Mouse (Mus musculus) cerebellum, postnatal 14 days (tissue): ENCODE data around the gene Pnpla2.

Experiments
- DNase-seq, 2 experiments: peaks; one replicate each; pipeline ENCODE4 v3.0.0; 2021; ENCODE audit warnings: mixed read lengths in 2 of 2

Gene Pnpla2

DNA sequence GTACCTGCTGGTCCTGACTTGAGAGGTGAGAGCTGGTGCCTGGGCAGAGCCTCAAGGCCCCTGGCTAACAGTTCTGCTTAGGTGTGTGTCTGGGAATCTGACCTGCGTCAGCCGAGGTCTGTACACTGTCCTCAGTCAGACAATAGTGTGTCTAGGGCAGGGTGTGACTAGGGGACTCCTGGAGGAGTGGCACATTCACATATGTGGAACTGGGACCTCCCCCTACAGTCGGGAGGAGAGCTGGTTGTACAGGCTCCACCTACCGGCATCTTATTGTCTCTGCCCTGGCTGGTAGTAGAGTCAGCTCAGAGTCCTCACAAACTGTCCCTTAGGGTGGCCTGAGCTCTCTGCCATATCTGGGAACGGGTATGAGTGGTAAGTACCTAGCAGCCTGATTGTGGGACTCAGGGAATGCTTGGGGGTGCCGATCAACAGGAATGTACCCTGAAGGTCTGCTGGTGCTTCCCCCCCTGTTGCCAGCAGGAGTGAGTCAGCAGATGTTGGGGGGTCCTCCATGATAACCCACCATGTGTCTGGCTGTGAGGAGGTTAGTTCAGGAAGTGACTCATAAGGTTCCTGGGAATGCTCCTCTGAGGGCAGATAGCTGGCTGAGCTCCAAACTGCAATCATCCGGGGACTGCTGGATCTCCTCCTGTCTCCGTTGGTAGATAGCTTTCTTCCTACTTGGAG is 13.7 kb downstream of the Pnpla2 start:
- peak; percentile 51 to 60 for DNase-seq

DNA sequence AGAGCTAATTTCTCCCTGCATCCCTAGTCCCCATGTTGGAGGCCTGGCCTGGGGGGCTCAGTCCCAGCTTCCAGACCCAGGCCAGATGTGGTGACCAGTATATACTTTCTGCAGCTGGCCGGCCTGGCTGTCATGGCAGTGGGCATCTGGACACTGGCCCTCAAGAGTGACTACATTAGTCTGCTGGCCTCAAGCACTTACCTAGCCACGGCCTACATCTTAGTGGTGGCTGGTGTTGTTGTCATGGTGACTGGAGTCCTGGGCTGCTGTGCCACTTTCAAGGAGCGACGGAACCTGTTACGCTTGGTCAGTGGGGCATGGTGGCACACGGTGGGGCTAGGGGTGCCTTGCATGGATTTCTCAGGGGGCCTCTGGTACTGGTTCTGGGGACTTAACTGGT is 14.4 kb downstream of the Pnpla2 start:
- DNase-seq = no peak

DNA sequence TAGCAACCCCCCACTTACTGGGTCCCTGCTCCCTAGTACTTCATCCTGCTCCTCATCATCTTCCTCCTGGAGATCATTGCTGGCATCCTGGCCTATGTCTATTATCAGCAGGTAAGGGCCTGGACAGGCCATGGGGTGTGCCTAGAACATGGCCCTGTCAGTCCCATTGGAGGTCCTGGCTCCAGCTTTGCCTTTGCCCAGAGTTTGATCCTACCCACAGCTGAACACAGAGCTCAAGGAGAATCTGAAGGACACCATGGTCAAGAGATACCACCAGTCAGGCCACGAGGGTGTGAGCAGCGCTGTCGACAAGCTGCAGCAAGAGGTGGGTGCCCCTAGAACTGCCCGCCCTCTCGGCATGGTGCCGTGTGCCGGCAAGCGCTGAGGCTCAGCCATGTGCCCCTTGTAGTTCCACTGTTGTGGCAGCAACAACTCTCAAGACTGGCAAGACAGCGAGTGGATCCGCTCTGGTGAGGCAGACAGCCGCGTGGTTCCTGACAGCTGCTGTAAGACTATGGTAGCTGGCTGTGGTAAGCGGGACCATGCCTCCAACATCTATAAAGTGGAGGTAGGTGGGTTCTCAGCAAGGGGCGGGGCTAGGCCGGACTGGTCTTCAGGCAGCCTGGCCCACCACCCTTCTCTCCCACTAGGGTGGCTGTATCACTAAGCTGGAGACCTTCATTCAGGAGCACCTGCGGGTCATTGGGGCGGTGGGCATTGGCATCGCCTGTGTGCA is 15.1 kb downstream of the Pnpla2 start:
- DNase-seq = peak in 1 of 2 experiments; percentile 12

DNA sequence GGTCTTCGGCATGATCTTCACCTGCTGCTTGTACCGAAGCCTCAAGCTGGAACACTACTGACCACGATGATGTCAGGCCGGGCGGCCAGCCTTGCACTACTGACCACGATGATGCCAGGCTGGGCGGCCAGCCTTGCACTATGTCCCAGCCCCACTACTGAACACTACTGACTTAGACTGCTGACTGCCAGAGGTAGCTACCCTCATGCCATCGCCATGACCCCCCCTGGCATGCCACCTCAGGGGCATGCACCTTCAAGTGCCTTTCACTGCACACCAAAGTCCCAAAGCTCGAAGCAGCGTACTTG is 15.6 kb downstream of the Pnpla2 start:
- no peak for DNase-seq

DNA sequence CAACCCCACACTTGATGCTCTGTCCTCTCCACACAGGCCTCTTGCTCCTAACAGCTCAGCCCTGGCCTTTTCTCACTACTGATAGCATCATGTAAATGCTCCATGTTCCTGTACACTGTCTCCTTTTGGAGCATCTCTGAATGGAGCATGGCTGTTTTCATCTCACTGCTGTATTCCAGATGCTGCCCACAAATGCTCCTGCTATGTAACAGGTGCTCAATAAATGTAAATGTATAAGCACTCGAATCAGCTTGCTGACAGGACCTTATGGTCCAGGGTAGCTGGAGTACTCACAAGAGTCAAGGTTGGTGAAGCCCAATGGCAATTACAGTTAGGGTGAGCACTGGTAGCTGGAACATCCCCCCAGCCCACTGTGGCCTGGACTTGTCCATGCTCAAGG is 16.2 kb downstream of the Pnpla2 start:
- DNase-seq = no peak

DNA sequence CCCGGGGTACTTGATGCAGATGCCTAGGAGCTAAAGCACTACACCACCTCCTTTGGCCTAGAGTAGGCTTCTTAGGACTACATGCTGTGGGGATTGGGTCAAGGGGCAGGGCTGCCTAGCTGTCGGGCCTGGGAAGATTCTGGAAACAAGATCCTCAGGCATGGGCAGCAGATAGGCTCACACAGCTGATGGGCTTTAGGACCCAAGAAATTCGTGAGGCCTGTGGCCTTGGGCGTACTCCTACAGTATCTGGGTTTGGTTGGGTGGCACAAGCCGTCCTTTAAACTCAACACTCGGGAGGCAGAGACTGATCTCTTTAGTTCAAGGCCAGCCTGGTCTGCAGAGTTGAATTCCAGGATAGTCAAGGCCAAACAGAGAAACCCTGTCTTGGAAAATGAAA is 17.2 kb downstream of the Pnpla2 start:
- DNase-seq = no peak

DNA sequence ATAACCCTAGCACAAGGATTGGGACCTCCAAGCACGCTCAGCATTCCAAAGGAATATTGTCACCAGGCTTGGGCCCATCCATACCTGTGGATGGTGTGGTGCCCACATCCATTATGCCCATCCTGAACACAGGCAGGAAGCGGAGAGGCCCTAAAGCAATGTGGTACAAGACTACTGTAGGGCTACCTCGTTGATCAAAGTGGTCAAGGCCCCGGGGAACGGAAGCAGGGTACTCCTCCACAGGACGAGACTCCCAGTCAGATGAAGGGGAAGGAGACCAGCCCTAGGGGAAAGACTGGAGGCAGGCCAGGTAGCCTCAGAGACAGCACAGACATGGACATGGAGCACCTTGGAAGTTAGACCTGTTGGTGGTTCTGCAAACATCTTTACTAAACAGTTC is 17.8 kb downstream of the Pnpla2 start:
- DNase-seq = no peak

DNA sequence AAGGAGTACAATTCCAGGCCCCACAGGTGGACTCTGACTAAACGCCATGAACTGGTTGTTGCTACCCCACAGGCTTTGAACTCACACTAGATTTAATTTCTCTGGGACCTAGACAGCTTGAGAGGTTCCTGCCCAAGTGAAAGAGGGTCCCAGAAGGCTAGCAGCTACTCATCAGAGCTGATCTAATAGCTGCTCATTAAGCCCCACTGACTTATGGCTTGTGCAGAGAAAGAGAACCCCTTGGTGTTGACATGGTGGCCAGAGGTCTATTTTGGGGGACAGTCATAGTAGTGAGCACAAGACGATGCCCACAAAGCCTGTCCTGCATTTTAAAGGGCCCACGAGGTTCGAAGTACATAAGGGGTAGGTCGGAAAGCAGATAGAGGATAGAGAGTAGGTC is 19.2 kb downstream of the Pnpla2 start:
- no peak for DNase-seq

DNA sequence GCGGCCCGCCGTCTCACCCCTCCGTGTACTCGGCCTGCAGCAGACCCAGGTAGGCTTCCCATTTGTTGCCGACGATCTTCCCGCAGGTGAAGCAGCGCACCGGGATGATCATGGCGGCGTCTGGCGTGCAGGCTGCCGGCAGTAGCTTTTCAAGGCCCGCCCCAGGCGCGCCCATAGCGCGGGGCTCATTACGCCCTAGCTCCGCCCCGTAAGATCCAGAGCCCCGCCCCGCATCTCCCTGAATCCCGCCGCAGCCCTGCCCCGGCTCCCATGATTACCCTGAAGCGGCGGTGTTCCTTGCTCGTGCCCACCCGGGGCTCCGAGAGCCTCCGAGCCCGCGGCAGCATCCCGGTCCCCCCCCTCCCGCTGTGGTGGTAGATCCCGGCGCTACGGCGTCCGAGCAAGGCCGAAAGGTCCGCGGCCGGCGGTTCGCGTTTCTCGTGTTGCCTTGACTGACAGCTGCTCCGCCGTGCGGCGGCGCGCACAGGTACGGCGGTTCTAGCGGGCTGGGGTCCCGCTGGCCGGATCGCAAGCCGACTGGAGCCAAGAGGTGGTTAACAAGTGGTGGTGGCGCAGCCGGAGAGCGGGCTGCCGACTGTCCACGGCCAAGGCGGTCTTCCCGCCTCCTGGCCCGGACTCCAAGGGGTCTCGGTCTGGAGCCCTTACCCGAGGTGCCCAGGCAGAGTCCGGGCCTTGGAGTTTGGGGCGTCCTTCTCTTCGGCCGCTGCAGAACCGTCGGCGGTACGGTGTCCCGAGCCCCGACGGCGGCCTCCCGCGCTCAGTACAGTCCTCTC is 20.2 kb downstream of the Pnpla2 start, which contains the start of the genes Polr2l and Tspan4:
Gene Polr2l, minus strand, starts transcription at position 122 of the 794 bp plus-strand sequence.
Gene Tspan4, plus strand, starts transcription at position 230 of the 794 bp plus-strand sequence.
- DNase-seq = peak; percentile 91 to 92

DNA sequence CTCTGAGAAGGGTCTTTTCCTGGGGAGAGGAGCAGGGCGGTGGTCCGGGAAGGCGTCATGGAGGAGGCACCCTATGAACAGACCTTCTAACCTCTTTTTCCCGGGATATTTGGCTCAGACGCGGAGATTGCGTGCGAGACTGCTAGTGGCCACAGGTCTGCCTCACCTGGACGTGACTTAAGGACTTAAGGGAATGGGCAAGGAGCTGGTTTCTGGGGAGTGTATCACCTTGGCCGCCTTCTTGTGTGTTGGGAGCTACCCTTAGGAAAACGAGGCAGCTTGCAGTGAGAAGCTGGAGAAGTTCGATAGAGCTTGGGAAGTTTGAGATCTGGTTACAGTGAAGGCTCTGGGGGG is 20.8 kb downstream of the Pnpla2 start:
- DNase-seq = no peak

DNA sequence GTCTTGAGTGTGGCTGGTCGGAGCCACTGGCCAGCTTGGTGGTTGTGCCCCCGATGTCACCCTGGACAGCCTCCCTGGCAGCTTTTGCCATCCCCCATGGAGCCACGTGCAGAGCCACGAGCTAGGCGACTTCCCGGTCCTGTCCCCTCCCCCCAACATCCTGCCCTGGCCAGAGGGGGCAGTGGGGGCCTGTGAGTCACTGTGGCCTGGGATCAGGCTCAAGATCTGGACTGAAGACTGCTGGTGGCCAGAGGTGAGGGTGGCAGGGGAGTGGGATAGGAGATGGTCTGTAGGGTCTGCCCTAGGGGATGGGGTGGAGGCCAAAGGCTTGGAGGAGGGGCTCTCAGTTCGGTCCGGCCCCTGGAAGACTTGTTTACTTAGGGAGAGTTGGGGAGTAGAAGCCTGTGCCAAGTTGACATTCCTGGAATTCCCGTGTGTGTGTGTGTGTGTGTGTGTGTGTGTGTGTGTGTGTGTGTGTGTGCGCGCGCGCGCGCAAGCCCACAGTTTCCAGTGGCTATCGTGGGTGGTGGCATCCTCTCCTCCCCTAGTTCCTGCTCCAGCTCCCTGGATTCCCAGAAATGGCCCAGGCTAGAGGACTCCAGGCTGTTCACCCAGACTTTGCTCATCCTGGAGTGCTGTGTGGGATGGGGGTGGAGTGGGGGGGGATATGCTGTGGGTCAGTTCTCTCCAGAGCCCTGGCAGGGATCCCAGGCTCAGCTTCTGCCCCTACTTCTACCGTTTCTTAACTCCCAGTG is 21.4 kb downstream of the Pnpla2 start:
- DNase-seq = peak in 1 of 2 experiments; percentile 65

DNA sequence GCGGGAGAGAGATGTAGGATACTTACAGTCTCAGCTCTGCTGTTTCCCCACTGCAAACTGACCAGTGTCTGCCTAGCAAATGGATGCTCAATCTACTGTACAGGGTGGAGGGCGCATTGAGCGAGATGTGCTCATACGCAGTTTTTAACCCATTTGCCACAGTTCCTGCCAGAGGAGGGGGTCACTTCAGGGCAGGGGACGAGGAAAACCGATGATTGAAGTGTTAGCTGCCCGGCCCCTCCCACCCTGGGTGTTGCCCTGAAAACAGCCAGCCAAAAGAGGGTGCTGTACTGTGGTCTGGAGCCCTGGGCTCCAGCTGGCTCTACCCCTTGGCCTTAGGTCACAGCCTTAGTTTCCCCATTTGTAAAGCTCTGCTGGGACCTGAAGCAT is 22.0 kb downstream of the Pnpla2 start:
- DNase-seq = no peak

DNA sequence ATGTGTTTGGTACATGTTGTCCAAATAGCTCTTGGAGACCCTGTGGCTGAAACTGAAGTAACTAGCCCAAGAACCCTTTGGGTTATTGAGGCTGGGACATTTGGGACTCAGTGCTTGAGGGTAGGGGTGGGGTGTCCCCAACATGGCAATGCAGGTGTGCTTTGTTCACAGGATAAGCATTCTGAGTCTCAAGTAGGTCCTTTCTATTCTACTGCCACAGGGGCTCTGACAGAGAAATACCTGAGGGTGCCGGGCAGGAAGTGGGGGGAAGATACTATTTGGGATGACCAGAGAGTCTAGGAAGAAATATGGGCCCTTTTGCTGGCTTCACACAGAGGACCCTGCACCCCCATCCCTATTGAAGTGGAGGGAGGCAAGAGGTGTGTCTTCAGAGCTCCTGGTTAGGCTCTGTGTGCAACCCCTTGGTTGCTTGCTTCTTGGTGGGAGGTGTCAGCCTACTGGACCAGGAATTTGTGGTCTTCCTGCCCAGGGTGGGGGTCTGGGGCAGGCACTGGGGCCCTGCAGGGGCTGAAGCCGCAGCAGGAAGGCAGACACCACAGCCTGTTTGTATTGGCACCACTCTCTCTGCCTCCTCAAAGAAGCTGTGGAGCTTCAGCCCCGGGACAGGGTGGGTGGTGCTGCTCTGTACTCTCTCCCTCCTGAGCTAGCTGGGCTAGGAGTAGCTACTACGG is 22.7 kb downstream of the Pnpla2 start:
- no peak for DNase-seq

DNA sequence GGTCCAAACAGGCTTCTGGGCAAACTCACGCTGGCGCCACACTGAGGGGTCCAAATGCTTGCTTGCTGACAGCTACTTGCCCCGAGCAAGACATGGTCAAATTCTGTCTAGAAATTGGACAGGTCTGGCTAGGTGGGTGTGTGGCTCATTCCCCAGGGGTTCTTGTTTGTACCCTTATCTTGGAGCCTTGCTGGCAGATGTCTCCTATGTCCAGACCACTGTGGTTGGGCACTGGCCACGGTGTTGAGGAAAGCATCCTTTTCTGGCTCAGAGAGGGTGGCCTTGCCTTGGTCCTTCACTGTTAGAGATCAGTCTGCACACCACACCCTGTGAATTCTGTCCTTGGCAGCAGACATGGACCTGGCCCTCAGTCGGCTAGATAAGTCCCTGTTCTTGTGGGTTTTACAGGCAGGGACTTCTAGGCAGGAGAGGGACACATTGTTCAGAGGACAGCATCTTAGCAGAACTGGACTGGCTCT is 23.3 kb downstream of the Pnpla2 start:
- no peak for DNase-seq

DNA sequence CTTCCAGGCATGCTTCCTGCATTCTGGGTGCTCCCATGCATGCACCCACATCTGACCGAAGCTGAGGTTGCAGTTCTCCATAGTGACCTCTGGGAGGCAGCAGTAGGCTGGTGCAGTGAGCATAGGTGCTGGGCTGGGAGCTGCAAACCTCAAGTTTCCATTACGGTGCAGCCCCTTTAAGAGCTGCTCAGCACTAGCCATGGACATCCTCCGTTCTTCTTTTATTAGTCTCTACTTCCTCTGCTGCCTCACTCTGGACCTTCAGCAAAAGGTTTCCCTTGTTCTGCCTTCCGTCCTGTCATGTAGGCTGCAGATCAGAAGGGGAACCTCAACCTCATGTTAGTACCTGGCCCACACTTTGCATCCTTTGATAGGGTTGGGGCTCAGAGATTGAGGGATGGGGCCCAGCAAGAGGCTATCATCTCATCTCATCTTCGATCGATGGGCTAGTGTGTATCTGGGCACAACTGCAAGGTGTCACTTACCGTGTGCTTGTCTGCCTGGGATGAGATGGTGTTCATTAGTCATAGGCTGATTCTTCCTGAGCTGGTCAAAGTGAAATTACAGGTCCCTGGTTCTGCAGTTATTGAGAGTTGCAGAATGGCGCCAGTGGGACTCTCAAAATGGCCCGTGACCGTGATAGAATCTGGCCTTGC is 26.0 kb downstream of the Pnpla2 start:
- DNase-seq = peak; percentile 84 to 91

DNA sequence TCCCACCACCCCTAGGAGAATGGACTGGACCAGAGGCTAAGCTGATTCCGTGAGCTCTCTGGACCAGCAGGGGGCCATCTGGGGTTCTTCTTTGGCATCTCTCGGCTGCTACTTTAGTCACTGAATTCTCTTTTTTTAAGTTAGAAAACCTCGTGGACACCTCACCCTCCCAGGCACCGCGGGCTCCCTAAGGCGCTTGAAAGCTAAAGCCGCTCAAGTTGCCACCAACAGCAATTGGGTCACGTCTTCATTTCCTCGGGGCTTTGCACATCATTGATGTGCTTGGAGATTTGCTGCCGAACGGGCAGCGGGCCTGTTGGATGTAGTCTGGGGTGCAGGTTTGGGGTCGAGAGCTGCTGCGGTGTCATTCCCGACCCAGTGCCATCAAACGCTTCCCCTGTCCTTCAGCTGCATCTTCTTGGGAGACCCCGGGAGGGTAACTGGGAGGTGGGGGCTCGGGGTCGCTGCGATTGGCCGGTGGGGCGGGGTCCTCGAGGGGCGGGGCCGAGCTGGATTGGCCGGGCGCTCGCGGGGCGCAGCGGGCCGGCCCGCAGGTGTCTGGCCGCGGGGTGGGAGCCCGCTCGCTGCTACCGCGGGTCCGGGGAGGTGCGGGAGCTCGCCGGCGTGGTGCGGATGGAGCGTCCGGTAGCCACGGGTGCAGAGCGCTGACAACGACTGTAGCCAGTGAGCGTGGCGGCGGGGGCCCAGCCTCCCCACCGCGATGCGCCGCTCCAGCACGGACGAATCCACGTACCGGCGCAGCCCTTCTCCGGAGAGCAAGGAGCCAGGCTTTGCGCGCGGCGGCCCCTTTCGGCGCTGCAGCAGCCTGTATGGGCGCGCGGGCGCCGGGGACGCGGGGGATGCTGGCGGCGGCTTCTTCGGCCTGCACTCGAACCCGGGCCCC is 26.8 kb downstream of the Pnpla2 start:
- DNase-seq = peak; percentile 89 to 93

DNA sequence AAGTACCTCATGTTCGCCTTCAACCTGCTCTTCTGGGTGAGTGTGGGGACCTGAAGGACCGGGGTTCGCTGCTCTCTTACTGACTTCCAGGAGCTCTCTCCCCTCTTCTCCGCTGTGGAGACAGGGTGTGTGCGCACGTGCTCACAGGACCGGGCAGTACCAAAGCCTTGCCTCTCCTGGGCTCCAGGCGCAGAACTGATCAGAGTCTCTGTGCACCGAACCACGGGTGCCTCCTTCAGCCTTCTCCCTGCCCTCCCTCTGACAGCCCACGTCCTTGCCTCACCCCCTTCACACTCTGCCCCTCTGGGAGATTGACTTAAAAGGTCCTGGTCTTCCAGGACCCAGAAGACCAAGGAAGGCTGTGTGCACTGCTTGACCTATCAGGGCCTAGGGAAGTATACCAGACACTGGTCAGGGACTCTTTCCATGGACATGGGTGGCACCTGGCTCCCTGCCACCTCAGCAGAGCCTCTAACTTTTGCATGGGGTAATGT is 27.6 kb downstream of the Pnpla2 start:
- peak; percentile 61 to 62 for DNase-seq

DNA sequence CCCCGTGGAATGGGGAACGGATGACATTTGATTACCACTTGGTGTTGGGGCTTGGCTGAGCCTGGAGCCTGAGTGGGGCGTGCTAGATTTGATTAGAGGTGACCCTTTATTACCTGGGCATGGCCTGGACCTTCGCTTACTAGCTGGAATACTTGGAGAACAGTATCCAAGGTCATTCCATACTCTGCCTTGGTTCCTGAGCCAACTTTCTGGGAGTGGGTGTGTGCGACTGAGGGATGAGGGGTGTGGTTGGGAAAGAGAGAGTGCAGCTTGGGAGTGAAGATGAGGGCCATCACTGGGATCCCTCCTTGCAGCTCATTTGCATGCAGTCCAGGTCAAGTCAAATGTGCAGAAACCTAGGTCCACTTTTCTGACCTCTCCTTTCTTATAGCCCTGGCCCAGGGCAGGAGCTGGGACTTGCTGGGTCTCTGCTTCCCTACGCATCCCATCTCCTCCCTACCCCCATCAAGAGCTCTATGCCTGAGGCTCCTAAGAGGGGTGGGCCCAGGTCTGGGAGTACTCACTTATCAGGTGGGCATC is 28.2 kb downstream of the Pnpla2 start:
- no peak for DNase-seq

DNA sequence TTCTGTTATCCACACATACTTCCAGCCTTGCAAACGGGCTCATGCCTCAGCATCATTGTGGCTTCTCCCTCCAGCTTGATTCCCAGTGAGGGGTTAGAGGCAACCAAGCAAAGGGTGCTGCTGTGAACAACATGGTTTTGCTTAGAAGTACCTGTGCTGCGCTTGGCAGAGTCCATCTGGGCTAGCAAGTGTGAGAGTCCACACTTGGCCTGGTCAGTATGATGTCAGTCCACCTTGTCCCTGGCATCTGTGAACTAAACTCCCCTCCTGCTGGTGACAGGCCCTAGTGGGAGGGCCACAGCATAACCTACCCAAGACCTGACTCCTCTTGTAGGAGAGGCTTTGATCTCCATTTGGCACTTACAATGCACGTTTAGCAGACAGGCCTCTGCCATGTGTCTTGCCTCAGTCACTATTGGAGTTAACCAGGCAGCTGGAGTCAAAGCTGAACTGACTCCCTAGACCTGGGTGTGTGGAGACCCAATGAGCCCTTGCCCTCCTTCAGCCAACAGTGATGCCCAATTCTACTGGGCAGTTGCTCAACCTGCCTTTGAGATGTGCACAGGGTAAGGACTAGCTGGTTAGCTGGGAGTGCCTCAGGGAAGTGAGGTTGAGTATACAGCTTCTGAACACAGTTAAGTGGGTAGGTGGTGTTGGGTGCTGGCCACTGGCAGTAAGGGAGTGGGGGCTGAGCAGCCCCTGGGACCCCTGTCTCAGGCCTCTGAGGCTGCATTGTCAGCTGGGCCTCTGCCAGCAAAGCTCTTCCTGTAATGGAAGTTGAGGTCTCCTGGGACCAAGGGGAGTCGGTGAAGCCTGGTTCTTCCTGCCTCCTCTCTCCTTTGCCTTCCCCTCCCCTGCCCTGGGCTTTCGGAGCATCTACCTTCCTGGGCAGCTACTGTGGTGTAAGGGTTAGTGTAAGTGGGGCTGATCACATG is 29.5 kb downstream of the Pnpla2 start:
- peak; percentile 59 to 65 for DNase-seq
